Mouse (Mus musculus) adrenal gland, adult (tissue): ENCODE data around the gene Bcl6.

Experiments
- DNase-seq, 2 experiments: peaks; one replicate each; pipeline ENCODE4 v3.0.0; 2022 to 2023; ENCODE audit warnings: low spot score in 1 of 2; ENCODE audit not compliant: inconsistent age in 2 of 2

The Bcl6 gene

GRCm38 (mm10) chr16:23927301-23928114, 61.1 kb downstream of the Bcl6 start:
- no peak for DNase-seq

GRCm38 (mm10) chr16:23922906-23923305, 65.7 kb downstream of the Bcl6 start:
- no peak for DNase-seq

- DNase-seq, result no peak
Measured at GRCm38 (mm10) chr16:23921697-23922096, 67.0 kb downstream of the Bcl6 start.

GRCm38 (mm10) chr16:23919418-23919817, 69.2 kb downstream of the Bcl6 start:
- no peak for DNase-seq
